Mouse (Mus musculus) Muller cell, postnatal 12 days (primary cell): ENCODE data around the gene Tsku.

Experiments
- DNase-seq: peaks from one replicate; pipeline ENCODE4 v3.0.0-alpha.2; 2015; ENCODE audit errors: inconsistent ontology term

The Tsku gene

GRCm38 (mm10) chr7:98361063-98361652 is at the start of gene Tsku:
Tsku (minus strand) TSS chr7:98361328.
- peak; percentile 96 for DNase-seq

DNA sequence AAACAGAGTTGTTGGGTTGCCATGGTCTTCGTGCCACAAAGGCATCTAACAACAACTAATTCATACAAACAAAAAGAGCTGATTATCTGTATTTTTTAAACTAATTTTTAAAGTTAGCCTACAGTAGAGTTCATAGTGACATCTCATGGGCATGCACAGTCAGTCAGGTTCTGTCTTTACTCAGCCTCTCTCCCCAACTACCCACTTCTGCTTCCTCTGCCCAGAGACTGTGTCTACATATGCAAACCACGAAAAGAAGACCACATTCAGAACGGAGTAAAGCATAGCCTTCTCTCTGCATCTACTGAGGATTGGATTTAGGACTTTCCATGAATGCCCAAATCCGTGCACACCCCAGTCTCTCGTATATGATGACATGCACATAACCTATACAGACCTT is 46.5 kb upstream of the Tsku start:
- DNase-seq: no peak

GRCm38 (mm10) chr7:98403996-98404395 is 42.9 kb upstream of the Tsku start:
- DNase-seq: peak; percentile 33

GRCm38 (mm10) chr7:98402582-98403574 is 41.8 kb upstream of the Tsku start:
- DNase-seq: no peak

GRCm38 (mm10) chr7:98392466-98393201 is 31.5 kb upstream of the Tsku start:
- DNase-seq: no peak

DNA sequence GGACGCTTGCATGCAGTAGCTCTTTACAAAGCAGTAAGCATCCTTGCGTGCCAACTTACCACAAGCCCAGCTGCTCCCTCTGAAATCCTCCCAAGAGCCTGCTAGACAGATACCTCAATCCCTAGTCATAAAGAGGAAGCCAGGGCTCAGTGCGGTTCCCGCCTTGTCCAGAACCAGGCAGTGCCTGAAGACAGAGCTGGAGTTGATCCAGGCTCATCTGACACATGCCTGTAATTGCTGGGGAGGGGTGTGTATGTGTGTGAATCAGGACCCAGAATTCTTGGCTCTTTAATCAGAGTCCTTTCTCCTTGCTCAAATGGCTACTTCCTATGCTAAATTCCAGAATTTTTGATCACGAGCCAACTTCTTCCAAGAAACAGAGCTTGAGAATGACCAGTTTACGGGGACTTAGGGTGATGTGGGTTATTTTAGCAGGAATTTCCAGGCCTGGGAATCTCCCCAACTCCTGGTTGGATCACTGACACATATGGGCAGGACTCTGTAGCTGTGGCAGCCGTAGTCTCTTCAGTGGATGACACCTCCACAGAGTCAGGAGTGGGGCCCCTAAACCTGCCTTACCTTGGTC is 30.3 kb upstream of the Tsku start:
- peak; percentile 89 for DNase-seq

DNA sequence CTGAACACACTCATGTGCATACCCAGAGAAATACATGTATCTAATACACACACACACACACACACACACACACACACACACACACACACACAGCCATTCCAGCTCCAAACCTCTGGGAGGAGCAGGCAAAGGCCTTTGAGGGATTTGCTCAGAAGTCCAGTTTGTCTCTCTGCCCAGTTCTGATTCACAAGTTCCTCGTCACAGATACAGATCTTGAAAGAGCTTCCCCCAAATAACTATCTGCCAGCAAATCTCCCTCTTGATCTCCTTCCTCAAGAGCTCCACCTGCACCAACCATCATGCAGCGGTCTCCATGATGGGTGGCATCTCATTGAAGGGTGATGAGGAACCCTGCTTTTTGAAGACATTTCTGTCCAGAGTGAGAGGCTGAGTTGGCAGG is 29.4 kb upstream of the Tsku start:
- peak; percentile 79 for DNase-seq

- DNase-seq: no peak
Measured at GRCm38 (mm10) chr7:98389656-98390055, 28.5 kb upstream of the Tsku start.

GRCm38 (mm10) chr7:98388881-98389501 is 27.9 kb upstream of the Tsku start:
- peak; percentile 28 for DNase-seq

GRCm38 (mm10) chr7:98387201-98387600 is 26.1 kb upstream of the Tsku start:
- no peak for DNase-seq

- DNase-seq: no peak
Measured at GRCm38 (mm10) chr7:98385168-98385567, 24.0 kb upstream of the Tsku start.

GRCm38 (mm10) chr7:98383337-98383736 is 22.2 kb upstream of the Tsku start:
- no peak for DNase-seq

GRCm38 (mm10) chr7:98382784-98383183 is 21.7 kb upstream of the Tsku start:
- DNase-seq: no peak

DNA sequence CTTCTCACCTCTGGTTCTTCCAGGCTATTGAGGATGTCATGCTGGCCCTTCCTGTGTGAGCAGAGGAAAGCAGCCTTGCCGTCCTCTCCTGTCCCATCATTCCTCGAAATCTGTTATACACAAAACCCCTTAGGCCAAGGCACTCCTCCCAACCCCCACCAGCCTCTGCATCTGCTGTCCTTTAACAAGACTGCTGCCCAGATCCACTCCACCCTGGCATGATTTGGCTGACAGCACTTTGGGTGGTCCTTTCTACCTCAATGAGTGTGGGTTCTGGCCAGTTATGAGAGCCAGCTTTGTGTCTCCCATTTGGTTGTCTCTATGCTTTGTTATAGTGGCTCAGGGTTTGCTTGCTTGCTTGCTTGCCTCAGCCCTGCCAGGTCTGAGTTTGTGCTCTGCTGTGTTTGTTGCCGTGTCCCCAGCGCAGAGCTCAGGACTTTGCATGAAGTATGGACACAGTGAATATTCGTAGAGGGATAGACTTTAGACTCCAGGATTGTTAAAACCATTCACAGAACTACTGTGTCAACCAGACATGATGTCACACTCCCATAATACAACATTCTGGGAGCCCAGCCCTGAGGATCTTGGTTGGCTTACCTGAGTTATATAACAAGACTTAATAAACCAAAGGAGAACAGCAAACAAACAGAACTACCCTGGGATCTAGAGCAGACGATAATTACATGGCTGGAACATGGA is 19.2 kb upstream of the Tsku start:
- no peak for DNase-seq

- no peak for DNase-seq
Measured at GRCm38 (mm10) chr7:98379232-98379631, 18.1 kb upstream of the Tsku start.

- no peak for DNase-seq
Measured at GRCm38 (mm10) chr7:98377257-98377656, 16.1 kb upstream of the Tsku start.

GRCm38 (mm10) chr7:98371161-98371560 is 10.0 kb upstream of the Tsku start:
- DNase-seq: no peak

DNA sequence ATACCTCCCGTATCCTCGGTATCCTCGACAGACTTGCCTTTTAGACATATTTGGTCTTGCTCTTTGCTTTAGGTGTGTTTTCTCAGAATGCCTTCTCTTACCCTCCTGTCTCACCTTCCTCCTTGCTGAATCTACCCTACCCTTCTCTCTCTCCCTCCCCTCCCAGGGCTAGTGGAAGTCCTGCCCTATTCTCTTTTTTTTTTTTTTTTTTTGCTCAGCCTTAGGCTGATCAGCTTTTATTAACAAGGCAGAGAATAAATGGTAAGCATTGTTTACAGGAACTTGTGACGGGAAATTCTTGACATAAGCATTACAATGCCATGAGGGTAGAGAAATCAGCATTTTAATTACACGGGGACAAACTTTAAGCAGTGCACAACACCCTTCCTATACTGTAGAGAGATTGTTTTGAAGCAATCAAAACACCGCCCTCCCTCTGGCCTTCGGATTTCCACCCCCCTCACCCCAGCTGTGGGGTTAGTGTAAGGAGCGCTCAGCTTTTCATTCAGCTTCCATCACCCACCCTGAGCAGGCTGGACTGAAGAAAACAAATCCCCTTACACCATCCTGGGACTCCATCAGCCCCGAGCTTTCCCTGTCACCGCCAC is 8.7 kb upstream of the Tsku start:
- no peak for DNase-seq

DNA sequence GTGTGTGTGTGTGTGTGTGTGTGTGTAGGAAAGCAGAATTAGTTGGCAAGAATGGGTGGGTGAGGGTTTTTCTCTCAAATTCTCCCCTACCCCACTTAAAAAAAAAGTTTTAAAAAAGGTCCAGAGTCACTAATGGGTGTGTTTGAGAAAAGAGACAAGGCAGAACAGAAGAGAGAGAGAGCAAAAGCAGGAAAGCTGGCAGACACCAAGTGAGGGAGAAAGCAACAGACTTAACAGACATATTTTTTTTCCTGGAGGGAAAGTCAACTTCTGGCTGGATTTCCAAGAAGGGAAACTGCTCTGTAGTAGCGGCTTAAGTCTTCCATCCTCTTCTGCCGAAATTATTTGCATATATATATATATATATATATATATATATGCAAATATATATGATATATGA is 534 bp upstream of the Tsku start:
- DNase-seq: no peak

DNA sequence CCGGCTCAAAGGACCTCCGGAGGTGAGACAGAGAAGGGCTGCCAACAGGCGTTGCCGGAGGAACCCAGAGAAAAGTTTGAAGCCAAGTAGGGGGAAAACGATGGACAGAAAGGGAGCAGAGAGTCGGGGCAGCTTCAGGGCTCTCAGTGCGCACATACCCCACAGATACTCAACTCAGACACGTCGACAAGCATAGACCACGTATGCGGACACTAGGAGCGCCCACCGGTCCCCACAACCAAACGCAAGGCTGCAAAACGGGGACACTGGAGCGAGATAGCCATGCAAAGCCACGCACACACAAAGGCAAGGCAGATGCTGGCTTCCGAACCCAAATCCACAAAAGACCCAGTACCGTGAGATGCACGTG is 522 bp downstream of the Tsku start:
- DNase-seq: no peak
